Mouse (Mus musculus): ENCODE data around the gene Tekt2. TPM values are rescaled to one million over a fixed set of nuclear protein-coding genes. Genes with fewer than 3 reads are reported as not detected.

The Tekt2 gene
- polyA plus RNA-seq, 1 experiment from 2014 or later = 5.6 TPM

GRCm38 (mm10) chr4:126296617-126297101 lies 28.8 kb downstream of the Tekt2 start:
- H3K27ac ChIP-seq (ENCODE audit: low read length) = no peak overlapping the region; the same call in 1 of the 2 replicates
- peak; percentile 76 for ATAC-seq
- H3K9me3 ChIP-seq (ENCODE audit: control insufficient read depth, low read length) = no peaks in the 10 kb centered on the region
- peak overlapping the region; percentile 60 for H3K9ac ChIP-seq (ENCODE audit: low read depth, low read length)
- WGBS = under 1% methylated on average over 34 of the region's 34 CpGs
- peak overlapping the region; percentile 61 for H3K4me2 ChIP-seq (ENCODE audit: low read depth, low read length)
- H3K4me1 ChIP-seq (ENCODE audit: control insufficient read depth, insufficient read depth, low read length) = peaks cover 27% of the 10 kb centered on the region
- H3K27me3 ChIP-seq (replicated peaks; ENCODE audit: control insufficient read depth, insufficient read depth, low read length) = peaks cover 29% of the 10 kb centered on the region
- H3K4me3 ChIP-seq (ENCODE audit: low read length) = peak overlapping the region; percentile 38
- H3K36me3 ChIP-seq (ENCODE audit: control insufficient read depth, insufficient read depth, low read length) = no peaks in the 10 kb centered on the region

DNA sequence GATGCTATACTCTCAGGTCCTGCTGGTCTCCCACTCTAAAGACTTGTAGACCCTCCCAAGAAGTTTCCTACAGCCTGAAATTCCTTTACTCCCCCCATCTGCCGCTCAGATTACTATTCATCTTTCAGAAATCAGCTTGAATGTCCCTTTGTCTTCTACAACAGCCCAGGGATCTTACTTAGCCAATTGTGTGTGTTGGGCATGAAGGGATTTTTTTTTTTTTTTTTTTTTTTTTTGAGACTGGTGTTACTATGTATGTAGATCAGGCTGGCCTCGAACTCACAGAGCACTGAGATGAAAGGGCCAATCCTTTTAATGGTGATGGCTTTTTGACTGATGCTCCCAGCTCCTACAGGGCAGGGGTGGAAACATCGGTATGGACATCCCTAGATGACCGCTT lies 29.6 kb downstream of the Tekt2 start:
- no peaks in the 10 kb centered on the region for H3K9me3 ChIP-seq (ENCODE audit: control insufficient read depth, low read length)
- H3K4me2 ChIP-seq (ENCODE audit: low read depth, low read length) = no peak overlapping the region
- no peak overlapping the region for H3K9ac ChIP-seq (ENCODE audit: low read depth, low read length)
- H3K27me3 ChIP-seq (replicated peaks; ENCODE audit: control insufficient read depth, insufficient read depth, low read length) = peaks cover 22% of the 10 kb centered on the region
- no peak overlapping the region for H3K27ac ChIP-seq (ENCODE audit: low read length)
- no peak for ATAC-seq
- H3K4me3 ChIP-seq (ENCODE audit: low read length) = no peak overlapping the region
- WGBS = 46% methylated on average over 4 of the region's 4 CpGs
- peaks cover 21% of the 10 kb centered on the region for H3K4me1 ChIP-seq (ENCODE audit: control insufficient read depth, insufficient read depth, low read length)
- H3K36me3 ChIP-seq (ENCODE audit: control insufficient read depth, insufficient read depth, low read length) = no peaks in the 10 kb centered on the region

- 62% methylated on average over 6 of the region's 6 CpGs for WGBS
- Histone ChIP-seq H3K27me3 (replicated peaks; ENCODE audit: control insufficient read depth, insufficient read depth, low read length) (peaks cover 14% of the 10 kb centered on the region), H3K9me3 (ENCODE audit: control insufficient read depth, low read length) (no peaks in the 10 kb centered on the region), H3K4me2 (ENCODE audit: low read depth, low read length) (no peak overlapping the region), H3K4me1 (ENCODE audit: control insufficient read depth, insufficient read depth, low read length) (peaks cover 13% of the 10 kb centered on the region), H3K4me3 (ENCODE audit: low read length) (no peak overlapping the region), H3K9ac (ENCODE audit: low read depth, low read length) (no peak overlapping the region), H3K27ac (ENCODE audit: low read length) (no peak overlapping the region), H3K36me3 (ENCODE audit: control insufficient read depth, insufficient read depth, low read length) (no peaks in the 10 kb centered on the region)
- no peak for ATAC-seq
Measured at GRCm38 (mm10) chr4:126295152-126295551, 30.3 kb downstream of the Tekt2 start.

DNA sequence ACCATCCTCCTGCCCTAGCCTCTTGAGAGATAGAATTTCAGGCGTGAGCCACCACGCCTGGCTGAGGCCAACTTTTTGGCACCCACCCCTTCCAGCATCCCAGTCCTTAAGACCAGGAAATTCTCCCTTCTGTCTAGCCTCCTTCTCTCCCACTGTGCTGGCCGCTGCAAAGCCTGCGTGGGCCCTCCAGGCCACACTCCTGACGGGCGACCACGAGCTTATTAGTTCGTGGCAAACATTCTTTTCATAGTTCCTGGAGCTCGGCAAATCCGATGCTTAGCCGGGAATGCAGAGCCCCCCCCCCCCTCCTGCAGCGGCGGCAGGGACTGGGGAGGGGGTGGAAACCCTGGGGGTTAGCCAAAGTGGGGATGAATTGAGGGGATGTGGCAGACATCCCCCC lies 34.3 kb downstream of the Tekt2 start:
- Histone ChIP-seq H3K36me3 (ENCODE audit: control insufficient read depth, insufficient read depth, low read length) (no peaks in the 10 kb centered on the region), H3K4me1 (ENCODE audit: control insufficient read depth, insufficient read depth, low read length) (peaks cover 6% of the 10 kb centered on the region), H3K9ac (ENCODE audit: low read depth, low read length) (no peak overlapping the region), H3K9me3 (ENCODE audit: control insufficient read depth, low read length) (no peaks in the 10 kb centered on the region), H3K4me2 (ENCODE audit: low read depth, low read length) (no peak overlapping the region), H3K27ac (ENCODE audit: low read length) (no peak overlapping the region), H3K4me3 (ENCODE audit: low read length) (no peak overlapping the region), H3K27me3 (replicated peaks; ENCODE audit: control insufficient read depth, insufficient read depth, low read length) (peaks cover 38% of the 10 kb centered on the region)
- 22% methylated on average over 13 of the region's 13 CpGs for WGBS
- no peak for ATAC-seq

DNA sequence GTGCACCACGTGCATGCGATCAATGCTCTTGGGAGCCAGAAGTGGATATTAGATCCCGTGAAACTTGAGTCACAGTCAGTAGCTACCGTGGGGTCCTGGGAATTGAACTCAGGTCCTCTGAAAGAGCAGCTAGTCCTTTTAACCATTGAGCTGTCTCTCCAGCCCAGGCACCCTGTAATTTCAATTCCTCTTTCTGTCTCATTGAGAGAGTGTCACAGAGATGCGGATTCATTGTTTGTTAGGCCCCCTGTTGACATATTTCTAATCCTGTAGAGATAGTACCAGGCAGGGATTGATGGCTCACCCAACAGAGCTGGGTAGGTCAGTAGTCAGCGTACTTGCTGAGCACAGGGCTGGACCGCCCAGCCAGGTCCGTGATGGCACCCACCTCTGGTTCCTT lies 35.2 kb downstream of the Tekt2 start:
- Histone ChIP-seq H3K9ac (ENCODE audit: low read depth, low read length) (no peak overlapping the region), H3K4me3 (ENCODE audit: low read length) (no peak overlapping the region), H3K4me1 (ENCODE audit: control insufficient read depth, insufficient read depth, low read length) (peaks cover 7% of the 10 kb centered on the region; the same call in 1 of the 2 replicates), H3K9me3 (ENCODE audit: control insufficient read depth, low read length) (no peaks in the 10 kb centered on the region), H3K36me3 (ENCODE audit: control insufficient read depth, insufficient read depth, low read length) (no peaks in the 10 kb centered on the region), H3K27ac (ENCODE audit: low read length) (no peak overlapping the region), H3K27me3 (replicated peaks; ENCODE audit: control insufficient read depth, insufficient read depth, low read length) (peaks cover 39% of the 10 kb centered on the region), H3K4me2 (ENCODE audit: low read depth, low read length) (no peak overlapping the region)
- no peak for ATAC-seq
- 85% methylated on average over 8 of the region's 8 CpGs for WGBS

GRCm38 (mm10) chr4:126288085-126288666 lies 37.3 kb downstream of the Tekt2 start:
- ATAC-seq = no peak
- Histone ChIP-seq H3K27me3 (replicated peaks; ENCODE audit: control insufficient read depth, insufficient read depth, low read length) (peaks cover 35% of the 10 kb centered on the region), H3K4me1 (ENCODE audit: control insufficient read depth, insufficient read depth, low read length) (peaks cover 7% of the 10 kb centered on the region; the same call in 1 of the 2 replicates), H3K9ac (ENCODE audit: low read depth, low read length) (0 out of 2 replicates have a peak overlapping the region, but pooled peaks have one; percentile 14), H3K36me3 (ENCODE audit: control insufficient read depth, insufficient read depth, low read length) (no peaks in the 10 kb centered on the region), H3K9me3 (ENCODE audit: control insufficient read depth, low read length) (no peaks in the 10 kb centered on the region), H3K4me2 (ENCODE audit: low read depth, low read length) (0 out of 2 replicates have a peak overlapping the region, but pooled peaks have one; percentile 4), H3K27ac (ENCODE audit: low read length) (no peak overlapping the region), H3K4me3 (ENCODE audit: low read length) (no peak overlapping the region; the same call in 1 of the 2 replicates)
- whole genome bisulfite sequencing = 41% methylated on average over 17 of the region's 17 CpGs

GRCm38 (mm10) chr4:126287302-126287995 lies 38.0 kb downstream of the Tekt2 start:
- Histone ChIP-seq H3K4me3 (ENCODE audit: low read length) (no peak overlapping the region), H3K36me3 (ENCODE audit: control insufficient read depth, insufficient read depth, low read length) (no peaks in the 10 kb centered on the region), H3K27ac (ENCODE audit: low read length) (no peak overlapping the region), H3K4me1 (ENCODE audit: control insufficient read depth, insufficient read depth, low read length) (peaks cover 7% of the 10 kb centered on the region; the same call in 1 of the 2 replicates), H3K4me2 (ENCODE audit: low read depth, low read length) (0 out of 2 replicates have a peak overlapping the region, but pooled peaks have one; percentile 86), H3K27me3 (replicated peaks; ENCODE audit: control insufficient read depth, insufficient read depth, low read length) (peaks cover 35% of the 10 kb centered on the region), H3K9me3 (ENCODE audit: control insufficient read depth, low read length) (no peaks in the 10 kb centered on the region), H3K9ac (ENCODE audit: low read depth, low read length) (no peak overlapping the region)
- WGBS = 29% methylated on average over 11 of the region's 11 CpGs
- peak; percentile 22; the same call in 1 of the 2 replicates for ATAC-seq

DNA sequence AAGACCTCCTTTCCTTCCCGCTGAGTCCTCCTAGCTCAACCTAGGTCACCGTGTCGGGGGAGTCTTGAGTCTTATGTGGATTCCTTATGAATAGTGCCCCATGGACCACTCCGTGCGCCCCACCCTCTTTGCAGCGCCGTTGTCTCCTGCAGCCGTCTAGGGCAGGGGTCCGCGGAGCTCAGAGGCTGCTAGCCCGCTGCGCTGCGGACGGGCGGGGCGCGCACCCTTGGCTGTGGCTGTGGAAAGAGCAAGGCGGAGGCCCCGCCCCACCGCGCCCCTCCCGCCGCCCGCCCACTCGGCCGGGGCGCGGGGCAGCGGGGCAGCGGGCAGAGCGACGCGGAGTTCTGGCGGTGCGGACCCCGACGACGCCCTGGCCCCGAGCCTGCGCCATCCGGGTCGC lies 39.0 kb downstream of the Tekt2 start, which contains the start of gene Col8a2:
Col8a2 (plus strand) TSS at position 302 of the 400 bp plus-strand sequence.
- peaks cover 7% of the 10 kb centered on the region; the same call in 1 of the 2 replicates for H3K4me1 ChIP-seq (ENCODE audit: control insufficient read depth, insufficient read depth, low read length)
- H3K27ac ChIP-seq (ENCODE audit: low read length) = no peak within 1 kb of the TSS
- H3K36me3 ChIP-seq (ENCODE audit: control insufficient read depth, insufficient read depth, low read length) = no peaks in the 10 kb centered on the region
- peak within 1 kb of the TSS; percentile 56 for H3K4me3 ChIP-seq (ENCODE audit: low read length)
- 3% methylated on average over 37 of the region's 42 CpGs for WGBS
- H3K9me3 ChIP-seq (ENCODE audit: control insufficient read depth, low read length) = no peaks in the 10 kb centered on the region
- H3K27me3 ChIP-seq (replicated peaks; ENCODE audit: control insufficient read depth, insufficient read depth, low read length) = peaks cover 35% of the 10 kb centered on the region
- peak; percentile 72 for ATAC-seq
- peak within 1 kb of the TSS; percentile 65 for H3K9ac ChIP-seq (ENCODE audit: low read depth, low read length)
- peak within 1 kb of the TSS; percentile 86 for H3K4me2 ChIP-seq (ENCODE audit: low read depth, low read length)

GRCm38 (mm10) chr4:126283582-126283981 lies 41.9 kb downstream of the Tekt2 start:
- Histone ChIP-seq H3K27ac (ENCODE audit: low read length) (no peak overlapping the region), H3K9me3 (ENCODE audit: control insufficient read depth, low read length) (no peaks in the 10 kb centered on the region), H3K4me2 (ENCODE audit: low read depth, low read length) (no peak overlapping the region), H3K27me3 (replicated peaks; ENCODE audit: control insufficient read depth, insufficient read depth, low read length) (peaks cover 32% of the 10 kb centered on the region), H3K4me3 (ENCODE audit: low read length) (no peak overlapping the region), H3K36me3 (ENCODE audit: control insufficient read depth, insufficient read depth, low read length) (no peaks in the 10 kb centered on the region), H3K9ac (ENCODE audit: low read depth, low read length) (no peak overlapping the region), H3K4me1 (ENCODE audit: control insufficient read depth, insufficient read depth, low read length) (peaks cover 7% of the 10 kb centered on the region; the same call in 1 of the 2 replicates)
- WGBS = 84% methylated on average over 8 of the region's 8 CpGs
- no peak for ATAC-seq

Measured in intestine, embryonic 16.5 days (tissue).